Mouse (Mus musculus) cortical plate, adult 2 months (tissue): Measurements from ENCODE around the gene Gys1. TPM values are rescaled to one million over a fixed set of nuclear protein-coding genes. Genes with fewer than 3 reads are reported as not detected.
"Not testable (repeated sequence)": the region's sequence is repeated elsewhere in the genome, so short reads cannot be mapped to it uniquely, and the experiment has no call there.

Source experiments
- H3K27ac ChIP-seq: fragments of 200-500 bp; 2 replicates; pipeline ENCODE4 v1.5.1; 2012; ENCODE audit warnings: low read length, control low read depth, inconsistent platforms; ENCODE audit not compliant: insufficient read depth
- H3K4me1 ChIP-seq: fragments of 200-500 bp; 2 replicates; pipeline ENCODE4 v1.6.1; 2011; ENCODE audit warnings: low read length; ENCODE audit not compliant: control insufficient read depth, insufficient read depth
- H3K4me3 ChIP-seq: fragments of 200-500 bp; 2 replicates; pipeline ENCODE4 v1.5.1; 2011; ENCODE audit warnings: mild to moderate bottlenecking, low read length, control low read depth; ENCODE audit not compliant: insufficient read depth
- CTCF ChIP-seq: fragments of 200-500 bp; IDR thresholded peaks from 2 replicates; pipeline ENCODE4 v1.5.1; 2011; ENCODE audit warnings: mild to moderate bottlenecking, control low read depth, low read length; ENCODE audit not compliant: insufficient read depth; ENCODE audit errors: extremely low read depth
- POLR2A ChIP-seq: fragments of 200-500 bp; IDR thresholded peaks from 2 replicates; pipeline ENCODE4 v1.6.1; 2011; ENCODE audit warnings: mild to moderate bottlenecking, low read length, control low read depth; ENCODE audit not compliant: insufficient read depth; ENCODE audit errors: extremely low read depth
- polyA plus RNA-seq: library from polyadenylated mRNA; depleted of rRNA; stranded (reverse); fragments of >200 nt; gene quantifications from 2 replicates; pipeline ENCODE4 v1.2.3, GENCODE M21; 2012

The Gys1 gene
- polyA plus RNA-seq, 1 experiment, result 26.4 TPM

DNA sequence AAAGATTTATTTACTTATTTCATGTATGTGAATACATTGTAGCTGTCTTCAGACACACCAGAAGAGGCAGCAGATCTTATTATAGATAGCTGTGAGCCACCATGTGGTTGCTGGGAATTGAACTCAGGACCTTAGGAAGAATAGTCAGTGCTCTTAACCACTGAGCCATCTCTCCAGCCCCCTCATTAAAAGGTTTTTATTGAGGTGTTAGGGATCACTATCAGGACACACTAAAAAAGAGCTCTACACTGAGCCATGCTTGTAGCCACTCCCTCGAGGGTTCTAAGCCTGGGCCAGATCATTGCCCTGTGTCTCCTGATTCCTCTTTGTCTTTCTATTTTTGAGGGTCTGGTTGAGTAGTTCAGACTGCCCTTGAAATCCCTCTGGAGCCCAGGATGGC lies 41.8 kb downstream of the Gys1 start:
- no peak for TF ChIP-seq CTCF
- TF ChIP-seq POLR2A, result no peak
- Histone ChIP-seq H3K4me3 (no peak overlapping the region), H3K4me1 (no peaks in the 10 kb centered on the region), H3K27ac (no peak overlapping the region)

- Histone ChIP-seq H3K4me1 (no peaks in the 10 kb centered on the region), H3K4me3 (no peak overlapping the region), H3K27ac (no peak overlapping the region)
- TF ChIP-seq CTCF (peak; percentile 62), POLR2A (no peak)
Observed at GRCm38 (mm10) chr7:45477003-45477402, 42.4 kb downstream of the Gys1 start.

GRCm38 (mm10) chr7:45478774-45479173 lies 44.1 kb downstream of the Gys1 start:
- TF ChIP-seq POLR2A (no peak), CTCF (no peak)
- H3K4me3 ChIP-seq, result no peak overlapping the region
- no peak overlapping the region for H3K27ac ChIP-seq
- H3K4me1 ChIP-seq, result no peaks in the 10 kb centered on the region

DNA sequence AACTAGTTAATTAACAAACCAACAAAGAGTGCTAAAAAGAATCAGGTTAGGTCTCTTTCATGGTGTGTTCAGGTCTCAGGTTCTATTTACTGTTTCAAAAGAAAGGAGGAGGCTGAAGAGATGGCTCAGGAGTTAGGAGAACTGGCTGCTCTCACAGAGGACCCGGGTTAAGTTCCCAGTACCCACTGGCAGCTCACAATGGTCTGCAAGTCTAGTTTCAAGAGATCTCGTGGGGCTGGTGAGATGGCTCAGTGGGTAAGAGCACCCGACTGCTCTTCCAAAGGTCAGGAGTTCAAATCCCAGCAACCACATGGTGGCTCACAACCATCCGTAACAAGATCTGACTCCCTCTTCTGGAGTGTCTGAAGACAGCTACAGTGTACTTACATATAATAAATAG lies 45.7 kb downstream of the Gys1 start:
- H3K4me3 ChIP-seq, H3K27ac ChIP-seq, H3K4me1 ChIP-seq: not testable (repeated sequence)

- Histone ChIP-seq H3K27ac (no peak within 1 kb of the TSS), H3K4me1 (no peaks in the 10 kb centered on the region), H3K4me3 (no peak within 1 kb of the TSS)
- no peak for TF ChIP-seq POLR2A
- TF ChIP-seq CTCF, result no peak
Observed at GRCm38 (mm10) chr7:45481374-45481927, 46.8 kb downstream of the Gys1 start, which contains the start of gene Tulp2. Gene Tulp2 (plus strand): TSS chr7:45481877.

DNA sequence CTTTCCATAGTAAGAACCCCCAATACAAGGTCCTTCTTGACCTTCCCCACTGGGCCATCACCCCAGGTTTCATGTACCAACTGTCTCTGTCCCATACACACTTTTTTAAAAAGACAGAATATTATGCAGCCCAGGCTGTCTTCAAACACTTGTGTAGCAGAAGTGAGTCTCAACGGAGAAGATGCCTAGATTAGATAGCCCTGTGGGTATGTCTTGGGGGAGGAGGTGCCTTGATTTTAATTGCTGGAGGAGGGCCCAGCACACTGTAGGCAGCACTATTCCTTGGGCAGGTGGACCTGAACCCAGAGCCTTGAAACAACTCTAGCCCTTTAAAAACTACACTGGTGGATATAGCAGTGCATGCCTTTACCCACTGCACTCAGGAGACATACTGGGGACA lies 47.5 kb downstream of the Gys1 start:
- TF ChIP-seq CTCF (no peak), POLR2A (no peak)
- Histone ChIP-seq H3K4me3 (no peak overlapping the region), H3K27ac (no peak overlapping the region), H3K4me1 (no peaks in the 10 kb centered on the region)

- not testable (repeated sequence) for H3K27ac ChIP-seq, H3K4me1 ChIP-seq, H3K4me3 ChIP-seq
Observed at GRCm38 (mm10) chr7:45484985-45485384, 50.3 kb downstream of the Gys1 start.

- TF ChIP-seq POLR2A (no peak), CTCF (no peak)
- Histone ChIP-seq H3K4me1 (no peaks in the 10 kb centered on the region; the same call in 1 of the 2 replicates), H3K27ac (no peak overlapping the region), H3K4me3 (no peak overlapping the region)
Observed at GRCm38 (mm10) chr7:45486158-45486557, 51.5 kb downstream of the Gys1 start.

DNA sequence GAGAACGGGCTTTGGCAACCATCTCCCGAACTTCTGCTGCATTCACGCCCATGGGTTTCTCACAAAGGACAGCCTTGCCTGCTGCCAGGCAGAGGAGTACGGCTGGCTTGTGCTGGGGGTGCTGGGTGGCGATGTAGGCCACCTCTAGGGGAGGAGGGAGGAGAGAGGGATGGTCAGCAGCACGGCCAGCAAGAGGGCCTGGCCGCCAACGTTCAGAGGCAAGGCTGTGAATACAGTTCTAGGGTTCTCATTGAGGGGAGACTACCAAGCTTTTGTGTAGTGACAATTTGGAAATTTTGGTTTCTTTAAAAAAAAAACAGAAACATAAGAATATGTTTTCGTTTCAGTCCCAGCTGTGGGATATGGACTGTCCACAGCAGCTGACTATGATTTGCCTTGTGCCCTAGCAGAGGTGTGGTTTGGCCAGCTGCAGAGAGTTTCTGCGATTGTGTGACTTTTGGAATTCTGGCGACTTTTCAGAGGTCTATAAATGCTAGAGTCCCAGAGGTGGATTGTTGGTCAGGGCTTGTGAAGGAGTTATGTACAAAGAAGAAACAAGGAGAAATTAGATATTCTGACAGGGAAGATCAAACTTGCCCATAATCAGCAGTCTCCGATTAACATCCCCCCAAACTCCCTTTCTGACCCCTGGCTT lies 52.2 kb downstream of the Gys1 start, which contains the start of gene Gm45808:
Gene Gm45808, minus strand, starts transcription at position 51 of the 655 bp plus-strand sequence.
- no peak for TF ChIP-seq POLR2A
- H3K4me3 ChIP-seq, result no peak within 1 kb of the TSS
- no peaks in the 10 kb centered on the region; the same call in 1 of the 2 replicates for H3K4me1 ChIP-seq
- H3K27ac ChIP-seq, result no peak within 1 kb of the TSS

GRCm38 (mm10) chr7:45487861-45488292 lies 53.2 kb downstream of the Gys1 start:
- Histone ChIP-seq H3K27ac (no peak overlapping the region), H3K4me1 (no peaks in the 10 kb centered on the region; the same call in 1 of the 2 replicates), H3K4me3 (peak overlapping the region; percentile 52; the same call in 1 of the 2 replicates)
- TF ChIP-seq POLR2A (no peak), CTCF (no peak)
